Mouse (Mus musculus): ENCODE results near the gene Ndufv2.

- TF ChIP-seq POLR2A (IDR thresholded peaks at IDR 0.05; ENCODE audit: insufficient read length, low read depth) (no peak), USF1 (IDR thresholded peaks at IDR 0.05; ENCODE audit: low read depth) (no peak), E2F4 (IDR thresholded peaks at IDR 0.05; ENCODE audit: insufficient read depth) (no peak), CEBPB (IDR thresholded peaks at IDR 0.05; ENCODE audit: insufficient read depth, poor library complexity, severe bottlenecking) (no peak), TCF12 (IDR thresholded peaks at IDR 0.05; ENCODE audit: insufficient read depth, poor library complexity, severe bottlenecking) (no peak), POLR2AphosphoS2 (IDR thresholded peaks at IDR 0.05; ENCODE audit: insufficient read length, low read depth) (no peak), REST (IDR thresholded peaks at IDR 0.05; ENCODE audit: insufficient read depth, insufficient read length) (no peak)
Observed at GRCm38 (mm10) chr17:66120701-66121100, 19.3 kb upstream of the Ndufv2 start.

All from myocyte (in vitro differentiated cells).